Mouse (Mus musculus) G1E (cell line): Measurements from ENCODE around the gene Tmem144. TPM values are rescaled to one million over a fixed set of nuclear protein-coding genes. Genes with fewer than 3 reads are reported as not detected.
"Not testable (repeated sequence)": the region's sequence is repeated elsewhere in the genome, so short reads cannot be mapped to it uniquely, and the experiment has no call there.

ENCODE experiments used
- ATAC-seq: 2 replicates; pipeline ENCODE4 v1.8.0; 2016; ENCODE audit warnings: mild to moderate bottlenecking; ENCODE audit not compliant: insufficient number of reproducible peaks, poor library complexity, low FRiP score, severe bottlenecking; ENCODE audit errors: extremely low read depth
- DNase-seq: peaks from one replicate; pipeline ENCODE4 v3.0.0; 2012; ENCODE audit warnings: low spot score
- H3K27me3 ChIP-seq: 2 replicates; pipeline ENCODE4 v1.6.1; 2012; ENCODE audit warnings: mild to moderate bottlenecking, low read length, inconsistent platforms; ENCODE audit not compliant: insufficient read depth
- H3K36me3 ChIP-seq: replicated peaks from 2 replicates; pipeline ENCODE3; 2012; ENCODE audit warnings: mild to moderate bottlenecking, inconsistent platforms
- H3K4me1 ChIP-seq: 2 replicates; pipeline ENCODE4 v1.6.1; 2012; ENCODE audit warnings: low read depth, low read length, inconsistent platforms, mixed read lengths; ENCODE audit not compliant: insufficient read depth
- H3K4me3 ChIP-seq: 2 replicates; pipeline ENCODE4 v1.5.1; 2012; ENCODE audit warnings: low read depth, mild to moderate bottlenecking, inconsistent platforms, low read length, moderate library complexity, mixed read lengths
- H3K9me3 ChIP-seq: replicated peaks from 2 replicates; pipeline ENCODE4 v1.6.1; 2012; ENCODE audit warnings: inconsistent platforms
- CTCF ChIP-seq: IDR thresholded peaks from 2 replicates; pipeline ENCODE4 v1.5.1; 2012; ENCODE audit warnings: low read depth, low read length, inconsistent platforms, mixed read lengths
- GATA1 ChIP-seq: IDR thresholded peaks from 2 replicates; pipeline ENCODE4 v1.6.1; 2012; ENCODE audit warnings: borderline replicate concordance, low read length, inconsistent platforms, mixed read lengths
- GATA2 ChIP-seq: IDR thresholded peaks from 2 replicates; pipeline ENCODE4 v1.6.1; 2012; ENCODE audit warnings: low read depth, low read length, inconsistent platforms, borderline replicate concordance
- POLR2AphosphoS5 ChIP-seq: IDR thresholded peaks from 2 replicates; pipeline ENCODE4 v1.6.1; 2012; ENCODE audit warnings: low read depth, low read length, inconsistent platforms; ENCODE audit not compliant: insufficient replicate concordance
- TAL1 ChIP-seq: conservative IDR thresholded peaks from 2 replicates; pipeline ENCODE4 v1.6.1; 2012; ENCODE audit warnings: low read depth, low read length, inconsistent platforms, mixed read lengths
- polyA plus RNA-seq: library from polyadenylated mRNA; stranded (reverse); fragments of >175 nt; gene quantifications from 2 replicates; pipeline ENCODE4 v1.2.3, GENCODE M21; 2012
- total RNA-seq, 2 experiments: library from RNA; stranded (forward) in 1 of 2; stranded (reverse) in 1 of 2; fragments of 200-1000 nt in 1 of 2; fragments of >200 nt in 1 of 2; fragmentation: Nextera tagmentation in 1 of 2; gene quantifications; 2 replicates each; pipeline ENCODE4 v1.2.3; 2014 to 2017

Tmem144 gene
- total and polyA plus RNA-seq, 3 experiments = 0.63 to 42.9 (median 10.5) TPM

GRCm38 (mm10) chr3:79810563-79810962 lies 42.0 kb downstream of the Tmem144 start:
- H3K4me3 ChIP-seq = peak overlapping the region; percentile 3; the same call in 1 of the 2 replicates
- TF ChIP-seq TAL1 (peak; percentile 69), CTCF (no peak), POLR2AphosphoS5 (no peak), GATA1 (no peak)
- H3K27me3 ChIP-seq = no peaks in the 10 kb centered on the region
- H3K4me1 ChIP-seq = peaks cover 50% of the 10 kb centered on the region
- no peaks in the 10 kb centered on the region for H3K9me3 ChIP-seq
- H3K36me3 ChIP-seq = peaks cover 18% of the 10 kb centered on the region
- ATAC-seq (peak; percentile 70), DNase-seq (no peak)

GRCm38 (mm10) chr3:79809180-79809567 lies 43.4 kb downstream of the Tmem144 start:
- ATAC-seq (no peak), DNase-seq (no peak)
- TF ChIP-seq CTCF (no peak), POLR2AphosphoS5 (no peak), GATA1 (no peak), TAL1 (no peak), GATA2 (no peak)
- H3K4me1 ChIP-seq = peaks cover 46% of the 10 kb centered on the region
- no peaks in the 10 kb centered on the region for H3K27me3 ChIP-seq
- H3K4me3 ChIP-seq = no peak overlapping the region
- H3K36me3 ChIP-seq = peaks cover 6% of the 10 kb centered on the region
- H3K9me3 ChIP-seq = no peaks in the 10 kb centered on the region

- DNase-seq (no peak), ATAC-seq (no peak)
- H3K36me3 ChIP-seq = peaks cover 2% of the 10 kb centered on the region
- no peaks in the 10 kb centered on the region for H3K27me3 ChIP-seq
- H3K4me3 ChIP-seq = no peak overlapping the region
- H3K9me3 ChIP-seq = no peaks in the 10 kb centered on the region
- TF ChIP-seq GATA2 (no peak), TAL1 (no peak), CTCF (no peak), GATA1 (no peak), POLR2AphosphoS5 (no peak)
- peaks cover 42% of the 10 kb centered on the region for H3K4me1 ChIP-seq
Observed at GRCm38 (mm10) chr3:79808530-79809179, 43.9 kb downstream of the Tmem144 start.

- H3K27me3 ChIP-seq, ATAC-seq, DNase-seq, H3K9me3 ChIP-seq, H3K4me3 ChIP-seq, H3K4me1 ChIP-seq, H3K36me3 ChIP-seq: not testable (repeated sequence)
Observed at GRCm38 (mm10) chr3:79800761-79801160, 51.8 kb downstream of the Tmem144 start.

GRCm38 (mm10) chr3:79792307-79792706 lies 60.3 kb downstream of the Tmem144 start:
- Histone ChIP-seq H3K4me3 (no peak overlapping the region), H3K9me3 (no peaks in the 10 kb centered on the region), H3K27me3 (peaks cover 39% of the 10 kb centered on the region), H3K36me3 (no peaks in the 10 kb centered on the region), H3K4me1 (no peaks in the 10 kb centered on the region)
- DNase-seq = no peak
- no peak for TF ChIP-seq GATA1
- no peak for TF ChIP-seq CTCF
- no peak for TF ChIP-seq TAL1
- TF ChIP-seq POLR2AphosphoS5 = no peak
- TF ChIP-seq GATA2 = no peak
- ATAC-seq = no peak

- ATAC-seq = no peak
- Histone ChIP-seq H3K27me3 (peaks cover 40% of the 10 kb centered on the region), H3K36me3 (no peaks in the 10 kb centered on the region), H3K4me1 (no peaks in the 10 kb centered on the region), H3K9me3 (0 out of 2 replicates have a peak, but pooled peaks cover 2% of the 10 kb centered on the region), H3K4me3 (no peak overlapping the region)
- DNase-seq = no peak
- TF ChIP-seq GATA1 (no peak), CTCF (no peak), POLR2AphosphoS5 (no peak), GATA2 (no peak), TAL1 (no peak)
Observed at GRCm38 (mm10) chr3:79790324-79790723, 62.2 kb downstream of the Tmem144 start.

- Histone ChIP-seq H3K27me3 (peaks cover 40% of the 10 kb centered on the region), H3K4me3 (no peak overlapping the region), H3K9me3 (0 out of 2 replicates have a peak, but pooled peaks cover 2% of the 10 kb centered on the region), H3K4me1 (no peaks in the 10 kb centered on the region), H3K36me3 (no peaks in the 10 kb centered on the region)
- ATAC-seq = no peak
- no peak for TF ChIP-seq GATA2
- no peak for TF ChIP-seq CTCF
- no peak for TF ChIP-seq TAL1
- no peak for TF ChIP-seq POLR2AphosphoS5
- TF ChIP-seq GATA1 = no peak
- no peak for DNase-seq
Observed at GRCm38 (mm10) chr3:79789554-79789953, 63.0 kb downstream of the Tmem144 start.
